Mouse (Mus musculus) lung, postnatal 4 days (tissue): ENCODE results near the gene Dnali1.

Experiments
- DNase-seq, 2 experiments: peaks; one replicate each; pipeline ENCODE4 v3.0.0; 2021

Dnali1 gene

GRCm38 (mm10) chr4:125029891-125030614 lies 35.5 kb downstream of the Dnali1 start:
- DNase-seq = peak; percentile 94 to 95

- DNase-seq = no peak
These were observed 44.5 kb downstream of the Dnali1 start for GRCm38 (mm10) chr4:125020780-125021538.

GRCm38 (mm10) chr4:125017431-125017830 lies 48.1 kb downstream of the Dnali1 start:
- DNase-seq = peak; percentile 21 to 67

- DNase-seq = peak; percentile 36 to 66
These were observed 49.5 kb downstream of the Dnali1 start, which contains the start of gene Gnl2 for GRCm38 (mm10) chr4:125015806-125016635. TSS of gene Gnl2 (plus strand) at chr4:125016585.

GRCm38 (mm10) chr4:125008712-125009111 lies 56.8 kb downstream of the Dnali1 start:
- no peak for DNase-seq

GRCm38 (mm10) chr4:125008220-125008619 lies 57.3 kb downstream of the Dnali1 start:
- peak; percentile 31 to 48 for DNase-seq

- no peak for DNase-seq
These were observed 58.0 kb downstream of the Dnali1 start for GRCm38 (mm10) chr4:125007460-125007859.
